Mouse (Mus musculus) kidney, postnatal 0 days (tissue): ENCODE results near the gene Syk. TPM values are rescaled to one million over a fixed set of nuclear protein-coding genes. Genes with fewer than 3 reads are reported as not detected.

Experiments
- ATAC-seq: fragments of 200-750 bp; cut with Nextera tagmentation; replicated peaks from 2 replicates; pipeline ENCODE4 v1.8.0; 2017; ENCODE audit warnings: low read depth, moderate number of reproducible peaks, moderate TSS enrichment, moderate library complexity; ENCODE audit not compliant: low FRiP score
- DNase-seq: peaks from one replicate; pipeline ENCODE4 v3.0.0-alpha.2; 2016; ENCODE audit warnings: low spot score
- H3K27ac ChIP-seq: fragments of 300-500 bp; sonication (generic); 2 replicates; pipeline ENCODE4 v1.5.1; 2014; ENCODE audit warnings: mild to moderate bottlenecking
- H3K27me3 ChIP-seq: fragments of 300-500 bp; sonication (generic); 2 replicates; pipeline ENCODE4 v1.6.1; 2014; ENCODE audit warnings: low read length, mixed read lengths; ENCODE audit not compliant: insufficient read depth
- H3K36me3 ChIP-seq: fragments of 300-500 bp; sonication (generic); 2 replicates; pipeline ENCODE4 v1.6.1; 2014; ENCODE audit warnings: low read length, mixed read lengths; ENCODE audit not compliant: insufficient read depth
- H3K4me1 ChIP-seq: fragments of 300-500 bp; sonication (generic); replicated peaks from 2 replicates; pipeline ENCODE4 v1.6.1; 2014; ENCODE audit warnings: antibody characterized with exemption, low read length, mixed read lengths; ENCODE audit not compliant: insufficient read depth
- H3K4me2 ChIP-seq: fragments of 300-500 bp; sonication (generic); 2 replicates; pipeline ENCODE4 v1.6.1; 2014; ENCODE audit warnings: mild to moderate bottlenecking, low read length, moderate library complexity, mixed read lengths
- H3K4me3 ChIP-seq: fragments of 300-500 bp; sonication (generic); replicated peaks from 2 replicates; pipeline ENCODE4 v1.5.1; 2014; ENCODE audit warnings: low read depth, low read length
- H3K9ac ChIP-seq: fragments of 300-500 bp; sonication (generic); 2 replicates; pipeline ENCODE4 v1.6.1; 2014; ENCODE audit warnings: low read depth, low read length
- H3K9me3 ChIP-seq: fragments of 300-500 bp; sonication (generic); replicated peaks from 2 replicates; pipeline ENCODE4 v1.6.1; 2016; ENCODE audit warnings: low read length, inconsistent platforms, mixed read lengths
- CTCF ChIP-seq: IDR thresholded peaks from 2 replicates; pipeline ENCODE4 v1.5.1; 2016; ENCODE audit warnings: antibody characterized with exemption, low read depth, mild to moderate bottlenecking, moderate library complexity
- WGBS: fragments of 180-500 bp; shearing (Covaris S2); extraction: QIAGEN DNeasy Blood & Tissue Kit; methylation state at CpG from one replicate; pipeline ENCODE4 v1.1.7; 2014; 5-methylcytosine and 5-hydroxymethylcytosine counted together
- polyA plus RNA-seq: library from polyadenylated mRNA; unstranded; fragments of >200 nt; fragmentation: Nextera tagmentation; extraction: Ambion mirVana; gene quantifications from 2 replicates; pipeline ENCODE4 v1.2.1, GENCODE M21; 2015

The Syk gene
- polyA plus RNA-seq, 1 experiment from 2014 or later: 3.3 TPM

GRCm38 (mm10) chr13:52679906-52680305 is 96.9 kb downstream of the Syk start:
- H3K27ac ChIP-seq: no peak overlapping the region
- no peak overlapping the region for H3K4me2 ChIP-seq
- ATAC-seq (no peak), DNase-seq (no peak)
- H3K4me1 ChIP-seq: no peaks in the 10 kb centered on the region
- H3K27me3 ChIP-seq: no peaks in the 10 kb centered on the region
- H3K36me3 ChIP-seq: no peaks in the 10 kb centered on the region
- H3K9me3 ChIP-seq: no peaks in the 10 kb centered on the region
- H3K9ac ChIP-seq: no peak overlapping the region
- 70% methylated on average over 5 of the region's 5 CpGs for WGBS
- no peak overlapping the region for H3K4me3 ChIP-seq
- no peak for TF ChIP-seq CTCF

- Histone ChIP-seq H3K4me3 (no peak overlapping the region), H3K27me3 (no peaks in the 10 kb centered on the region), H3K9ac (no peak overlapping the region), H3K36me3 (no peaks in the 10 kb centered on the region), H3K4me1 (no peaks in the 10 kb centered on the region), H3K27ac (no peak overlapping the region), H3K9me3 (no peaks in the 10 kb centered on the region), H3K4me2 (no peak overlapping the region)
- WGBS: 85% methylated on average over 5 of the region's 5 CpGs
- DNase-seq (no peak), ATAC-seq (no peak)
- no peak for TF ChIP-seq CTCF
These were observed 99.1 kb downstream of the Syk start for GRCm38 (mm10) chr13:52682107-52682506.

- no peaks in the 10 kb centered on the region for H3K4me1 ChIP-seq
- DNase-seq (no peak), ATAC-seq (no peak)
- H3K4me2 ChIP-seq: no peak overlapping the region
- no peak overlapping the region for H3K27ac ChIP-seq
- no peak overlapping the region for H3K4me3 ChIP-seq
- no peak overlapping the region for H3K9ac ChIP-seq
- no peaks in the 10 kb centered on the region for H3K27me3 ChIP-seq
- TF ChIP-seq CTCF: no peak
- no peaks in the 10 kb centered on the region for H3K9me3 ChIP-seq
- H3K36me3 ChIP-seq: no peaks in the 10 kb centered on the region
- 92% methylated on average over 13 of the region's 13 CpGs for WGBS
These were observed 107.5 kb downstream of the Syk start for GRCm38 (mm10) chr13:52690425-52690824.

- H3K4me3 ChIP-seq: no peak overlapping the region
- DNase-seq: no peak
- H3K9ac ChIP-seq: no peak overlapping the region
- no peaks in the 10 kb centered on the region for H3K9me3 ChIP-seq
- WGBS: 75% methylated on average over 6 of the region's 6 CpGs
- H3K27me3 ChIP-seq: no peaks in the 10 kb centered on the region
- TF ChIP-seq CTCF: no peak
- H3K4me1 ChIP-seq: no peaks in the 10 kb centered on the region
- no peak for ATAC-seq
- no peaks in the 10 kb centered on the region for H3K36me3 ChIP-seq
- no peak overlapping the region for H3K27ac ChIP-seq
- no peak overlapping the region for H3K4me2 ChIP-seq
These were observed 109.3 kb downstream of the Syk start for GRCm38 (mm10) chr13:52692311-52692710.

GRCm38 (mm10) chr13:52694857-52695256 is 111.9 kb downstream of the Syk start:
- no peak for DNase-seq
- no peak overlapping the region for H3K4me2 ChIP-seq
- H3K4me3 ChIP-seq: no peak overlapping the region
- no peaks in the 10 kb centered on the region for H3K9me3 ChIP-seq
- TF ChIP-seq CTCF: no peak
- ATAC-seq: no peak
- H3K27me3 ChIP-seq: no peaks in the 10 kb centered on the region
- no peaks in the 10 kb centered on the region for H3K4me1 ChIP-seq
- 83% methylated on average over 6 of the region's 6 CpGs for WGBS
- no peak overlapping the region for H3K27ac ChIP-seq
- H3K36me3 ChIP-seq: no peaks in the 10 kb centered on the region
- no peak overlapping the region for H3K9ac ChIP-seq

Other genes with a start within 250 kb of the Syk start
- gene Diras2, start 51.9 kb upstream of the Syk start, polyA plus RNA-seq: 0.04 and 0.08 TPM in 2 replicates